11 mouse cellular contexts compared by ENCODE assay signal in the genomic region with DNA sequence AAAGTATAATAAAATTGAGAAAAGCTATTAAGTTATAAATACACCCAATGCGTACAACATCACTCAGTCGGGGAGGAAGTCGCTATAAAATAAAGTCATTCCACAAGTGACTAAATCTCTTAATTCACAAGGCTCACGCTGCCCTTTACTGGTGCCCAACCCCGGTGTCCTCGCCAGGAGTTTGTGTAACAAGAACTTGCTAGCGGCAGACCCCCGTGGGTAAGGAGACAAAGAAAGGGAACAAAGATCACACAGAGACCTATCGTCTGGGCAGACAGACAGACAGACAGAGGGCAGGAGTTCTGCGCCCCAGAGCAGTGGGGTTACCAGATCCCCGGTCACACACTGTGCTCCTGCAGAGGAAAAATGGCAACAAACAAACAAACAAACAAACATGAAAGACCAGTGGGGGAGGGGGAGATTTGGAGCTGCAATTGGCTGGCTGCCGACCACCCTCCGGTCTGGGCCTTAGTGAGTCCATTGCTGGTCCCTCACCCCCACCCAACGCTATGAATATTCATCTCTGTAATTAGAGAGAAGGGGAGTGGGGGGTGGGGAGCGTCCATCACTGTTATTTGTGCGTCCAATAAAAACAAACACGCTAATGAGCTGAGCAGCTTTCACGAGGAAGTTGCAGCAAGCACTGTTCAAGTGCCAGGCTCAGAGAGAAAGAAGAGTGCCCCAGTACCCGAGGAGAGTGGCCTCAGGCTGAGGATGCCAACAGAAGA. TPM values are rescaled to one million over a fixed set of nuclear protein-coding genes. Genes with fewer than 3 reads are reported as not detected.
A peak's percentile ranks its signal among the peaks of the same experiment; 100 is the strongest.
DNase-seq lines count a peak whose midpoint lies in the region; ATAC-seq and TF ChIP-seq lines count a peak whose summit lies in the region.
"Had no signal": no experiment of that assay in that cellular context is flagged by ENCODE, and none has a peak within 500 bp of the region (broad histone marks: within the 10 kb centered on the region; RNA-seq: fewer than 3 reads in every experiment).

No protein-coding gene starts in this region.

- no peaks in the 10 kb centered on the region for H3K9me3 ChIP-seq in forebrain, embryonic 11.5 days (ENCODE audit: control insufficient read depth, low read length)
- no peaks in the 10 kb centered on the region for H3K9me3 ChIP-seq in hindbrain, embryonic 15.5 days
- H3K9me3 ChIP-seq in midbrain, postnatal 0 days (ENCODE audit: low read length), result no peaks in the 10 kb centered on the region

- DNase-seq in kidney, postnatal 10 days, result peak; percentile 24
- DNase-seq in kidney, adult 18-20 months, result no peak
- DNase-seq in forebrain, embryonic 11.5 days (ENCODE audit: low spot score), result peak; percentile 74
- DNase-seq in midbrain, postnatal 0 days (ENCODE audit: low spot score), result peak; percentile 74
- DNase-seq in lung, adult 18-20 months, result no peak
- DNase-seq in left cerebral cortex, adult 9 months (ENCODE audit: low spot score in 2 of 2), result no peak
- DNase-seq: adrenal gland, postnatal 25 days; cerebellum, postnatal 36 days; heart, postnatal 4 days; lung, embryonic 14.5 days had no signal

- no peak for TF ChIP-seq CTCF in midbrain, postnatal 0 days (IDR thresholded peaks at IDR 0.05)

- peak; percentile 72 for ATAC-seq in forebrain, embryonic 11.5 days (replicated peaks; ENCODE audit: low FRiP score)
- ATAC-seq in hindbrain, embryonic 15.5 days (ENCODE audit: low FRiP score, low read depth), result peak; percentile 57; the same call in 1 of the 2 replicates
- ATAC-seq in midbrain, postnatal 0 days (ENCODE audit: low FRiP score), result no peak

- H3K4me1 ChIP-seq in forebrain, embryonic 11.5 days (replicated peaks; ENCODE audit: control insufficient read depth, insufficient read depth, low read length), result peaks cover 11% of the 10 kb centered on the region
- H3K4me1 ChIP-seq in hindbrain, embryonic 15.5 days (replicated peaks), result peaks cover 31% of the 10 kb centered on the region
- H3K4me1 ChIP-seq in midbrain, postnatal 0 days (ENCODE audit: insufficient read depth, low read length), result no peaks in the 10 kb centered on the region; the same call in 1 of the 2 replicates

- no peak overlapping the region for H3K27ac ChIP-seq in forebrain, embryonic 11.5 days (ENCODE audit: low read depth, low read length)
- H3K27ac ChIP-seq in hindbrain, embryonic 15.5 days (replicated peaks), result no peak overlapping the region
- no peak overlapping the region for H3K27ac ChIP-seq in midbrain, postnatal 0 days (ENCODE audit: low read depth, low read length)

- H3K9ac ChIP-seq in forebrain, embryonic 11.5 days (ENCODE audit: low read length), result no peak overlapping the region
- no peak overlapping the region for H3K9ac ChIP-seq in hindbrain, embryonic 15.5 days
- H3K9ac ChIP-seq in midbrain, postnatal 0 days (replicated peaks; ENCODE audit: low read length, poor library complexity, severe bottlenecking), result no peak overlapping the region
- H3K9ac ChIP-seq: lung, embryonic 14.5 days had no signal

- no peak overlapping the region for H3K4me3 ChIP-seq in forebrain, embryonic 11.5 days (ENCODE audit: low read depth, low read length)
- H3K4me3 ChIP-seq in hindbrain, embryonic 15.5 days, result no peak overlapping the region
- H3K4me3 ChIP-seq in midbrain, postnatal 0 days (ENCODE audit: low read depth, low read length), result no peak overlapping the region

- 3% methylated on average over 19 of the region's 19 CpGs for WGBS in forebrain, embryonic 11.5 days
- 3% methylated on average over 19 of the region's 19 CpGs for WGBS in hindbrain, embryonic 15.5 days
- 5% methylated on average over 19 of the region's 19 CpGs for WGBS in midbrain, postnatal 0 days

- peak overlapping the region; percentile 8; the same call in 1 of the 2 replicates for H3K4me2 ChIP-seq in forebrain, embryonic 11.5 days (ENCODE audit: low read depth, low read length, severe bottlenecking)
- H3K4me2 ChIP-seq in hindbrain, embryonic 15.5 days, result peak overlapping the region; percentile 32
- peak overlapping the region; percentile 24 for H3K4me2 ChIP-seq in midbrain, postnatal 0 days (ENCODE audit: low read depth, low read length, poor library complexity, severe bottlenecking)
- H3K4me2 ChIP-seq: lung, embryonic 14.5 days had no signal

- H3K36me3 ChIP-seq in forebrain, embryonic 11.5 days (ENCODE audit: control insufficient read depth, insufficient read depth, low read length), result no peaks in the 10 kb centered on the region
- no peaks in the 10 kb centered on the region for H3K36me3 ChIP-seq in hindbrain, embryonic 15.5 days
- H3K36me3 ChIP-seq in midbrain, postnatal 0 days (ENCODE audit: insufficient read depth, low read length), result no peaks in the 10 kb centered on the region

- H3K27me3 ChIP-seq in forebrain, embryonic 11.5 days (ENCODE audit: control insufficient read depth, insufficient read depth, low read length), result peaks cover 19% of the 10 kb centered on the region
- H3K27me3 ChIP-seq in hindbrain, embryonic 15.5 days, result peaks cover 8% of the 10 kb centered on the region; the same call in 1 of the 2 replicates
- H3K27me3 ChIP-seq in midbrain, postnatal 0 days (ENCODE audit: insufficient read depth, low read length), result no peaks in the 10 kb centered on the region

RNA-seq across cellular contexts. Expression of a gene that starts 39.0 kb away (rescaled TPM):
- polyA plus RNA-seq in forebrain, embryonic 11.5 days (2014; fragmentation: Nextera tagmentation; extraction: Ambion mirVana), result 12.3 and 13.7 TPM in 2 replicates
- 20.0 TPM in 2 replicates for polyA plus RNA-seq in hindbrain, embryonic 15.5 days (2015; fragmentation: Nextera tagmentation; extraction: Ambion mirVana)
- total RNA-seq in midbrain, postnatal 0 days (2014; rRNA removed), result 14.2 and 15.5 TPM in 2 replicates
- 13.1 and 16.9 TPM in 2 replicates for polyA plus RNA-seq in midbrain, postnatal 0 days (2015; fragmentation: Nextera tagmentation; extraction: Ambion mirVana)

RNA-seq across cellular contexts. Expression of a gene that starts 48.5 kb away (rescaled TPM):
- polyA plus RNA-seq in forebrain, embryonic 11.5 days (2014; fragmentation: Nextera tagmentation; extraction: Ambion mirVana), result 12.6 TPM in 2 replicates
- 8.6 and 10.5 TPM in 2 replicates for polyA plus RNA-seq in hindbrain, embryonic 15.5 days (2015; fragmentation: Nextera tagmentation; extraction: Ambion mirVana)
- total RNA-seq in midbrain, postnatal 0 days (2014; rRNA removed), result 7.6 and 10.1 TPM in 2 replicates
- polyA plus RNA-seq in midbrain, postnatal 0 days (2015; fragmentation: Nextera tagmentation; extraction: Ambion mirVana), result 9.1 and 12.3 TPM in 2 replicates

Comparison
In these comparisons a context has a peak if more than half of its experiments do, and no peak if none do; other contexts are left out.
1. DNase-seq: peak in kidney, postnatal 10 days (single experiment), forebrain, embryonic 11.5 days (single experiment) and midbrain, postnatal 0 days (single experiment); none in kidney, adult 18-20 months (single experiment), lung, adult 18-20 months (0 of 2) and left cerebral cortex, adult 9 months (0 of 2).
2. Peak in every context shown above with its lines, with median percentiles within 50 percentile points of each other: H3K4me2 ChIP-seq.